Mouse (Mus musculus) left cerebral cortex, adult 2 months (tissue): ENCODE results near the gene Trmt1l. TPM values are rescaled to one million over a fixed set of nuclear protein-coding genes. Genes with fewer than 3 reads are reported as not detected.
A peak's percentile ranks its signal among the peaks of the same experiment; 100 is the strongest.

ENCODE experiments used
- DNase-seq, 2 experiments: peaks; one replicate each; pipeline ENCODE4 v3.0.0; 2021 to 2022; ENCODE audit warnings: low spot score in 2 of 2, mixed read lengths in 1 of 2; ENCODE audit errors: extremely low spot score in 1 of 2
- H3K27ac ChIP-seq: fragments of 200-600 bp; 2 replicates; pipeline ENCODE4 v1.8.1; 2022
- H3K4me3 ChIP-seq: fragments of 200-600 bp; 2 replicates; pipeline ENCODE4 v1.8.1; 2022
- CTCF ChIP-seq: fragments of 200-600 bp; IDR thresholded peaks from 2 replicates; pipeline ENCODE4 v1.8.1; 2022; ENCODE audit warnings: antibody characterized with exemption, mild to moderate bottlenecking, moderate library complexity
- intact Hi-C: fragments of 180-260 bp; cut with DNase I; formaldehyde crosslinking; loops from one replicate; pipeline ENCODE4 v1.15.1; 2025
- microRNA-seq, 2 experiments: library from miRNA; unstranded; fragments of <30 nt; microRNA quantifications; one replicate each; pipeline ENCODE4 v1.2.0; 2021
- total RNA-seq, 2 experiments: library from RNA; stranded (reverse); gene quantifications; 2 replicates each; pipeline ENCODE4 v1.2.3; 2021

Gene Trmt1l
- total RNA-seq, 2 experiments from 2014 or later, result 26.7 to 28.7 TPM

GRCm38 (mm10) chr1:151495635-151496285, 67.4 kb downstream of the Trmt1l start:
- Histone ChIP-seq H3K4me3 (no peak overlapping the region), H3K27ac (no peak overlapping the region)
- DNase-seq, result no peak
- no peak for TF ChIP-seq CTCF
- intact Hi-C loops, result no loop called here

- intact Hi-C loops, result no loop called here
- DNase-seq, result no peak
- no peak overlapping the region for H3K4me3 ChIP-seq
Measured at GRCm38 (mm10) chr1:151497028-151497427, 68.7 kb downstream of the Trmt1l start.

GRCm38 (mm10) chr1:151497942-151498341, 69.6 kb downstream of the Trmt1l start:
- no peak for TF ChIP-seq CTCF
- intact Hi-C loops, result no loop called here
- no peak for DNase-seq
- H3K27ac ChIP-seq, result no peak overlapping the region
- no peak overlapping the region for H3K4me3 ChIP-seq

More at GRCm38 (mm10) chr1:151497028-151497427, 68.7 kb downstream of the Trmt1l start:
- TF ChIP-seq CTCF, result peak; percentile 46
- H3K27ac ChIP-seq, result no peak overlapping the region

- H3K4me3 ChIP-seq, result no peak overlapping the region
- no peak for TF ChIP-seq CTCF
- DNase-seq, result no peak
- intact Hi-C loops, result no loop called here
- H3K27ac ChIP-seq, result no peak overlapping the region
Measured at GRCm38 (mm10) chr1:151498381-151498780, 70.0 kb downstream of the Trmt1l start.

- DNase-seq, result peak; percentile 39 to 53
- peak overlapping the region; percentile 86 for H3K27ac ChIP-seq
- intact Hi-C loops, result no loop called here
- peak overlapping the region; percentile 92 for H3K4me3 ChIP-seq
- TF ChIP-seq CTCF, result no peak
Measured at GRCm38 (mm10) chr1:151499815-151500501, 71.6 kb downstream of the Trmt1l start.

- no peak; the same call in 1 of the 2 replicates for TF ChIP-seq CTCF
- peak; percentile 86 to 90 for DNase-seq
- intact Hi-C loops, result loop anchor here (1.0 kb wide), 1 partner anchor 255 kb away; the partner anchor contains the start of gene Edem3
- peak within 1 kb of the TSS; percentile 92 for H3K4me3 ChIP-seq
- peak within 1 kb of the TSS; percentile 86 for H3K27ac ChIP-seq
Measured at GRCm38 (mm10) chr1:151500531-151501361, 72.4 kb downstream of the Trmt1l start, which contains the start of gene Rnf2. Rnf2 (minus strand) TSS chr1:151500955.

Small RNAs within 50 kb of the gene (microRNA-seq; reads per million reads assigned to microRNA genes)
- gene Mir7682, result 0.72 to 1.5 reads per million in 2 experiments

Other genes starting within 250 kb of the Trmt1l start
- gene Gm47985, start 246.0 kb upstream of the Trmt1l start, total RNA-seq, result not detected
- not detected for gene Gm8947, start 236.2 kb upstream of the Trmt1l start, total RNA-seq
- gene Gm47995, start 230.1 kb upstream of the Trmt1l start, total RNA-seq, result not detected
- gene 3110040M04Rik, start 224.4 kb upstream of the Trmt1l start, total RNA-seq, result not detected
- not detected for gene Gm47996, start 218.4 kb upstream of the Trmt1l start, total RNA-seq
- 100 to 1,000 TPM; 126 to 131 TPM for gene Ivns1abp, start 84.1 kb upstream of the Trmt1l start, total RNA-seq
- 10 to 100 TPM; 13.4 to 16.2 TPM for gene Swt1, start 87 bp upstream of the Trmt1l start, total RNA-seq
- gene Rnf2, start 72.4 kb downstream of the Trmt1l start, total RNA-seq, result 10 to 100 TPM; 28.3 to 31.2 TPM
- 1 to 10 TPM; 1.4 to 2.1 TPM for gene Fam129a, start 142.6 kb downstream of the Trmt1l start, total RNA-seq